Mouse (Mus musculus) embryo, embryonic 11 days (tissue): ENCODE measurements at regions not wholly inside any gene's neighbourhood (a gene's known extent, or its start where the extent isn't known, plus 50 kb on each side); places are given as distances from the start of the nearest gene placed in this dataset.

Source experiments
- DNase-seq: peaks from one replicate; pipeline ENCODE4 v3.0.0-alpha.2; 2015

- DNase-seq, result no peak
These were observed 99.0 kb upstream of the Rnaseh2b start for GRCm38 (mm10) chr14:62193371-62193770.

GRCm38 (mm10) chr14:62196776-62197175 lies 95.6 kb upstream of the Rnaseh2b start:
- no peak for DNase-seq

- peak; percentile 31 for DNase-seq
These were observed 93.8 kb upstream of the Rnaseh2b start for GRCm38 (mm10) chr14:62198476-62199190.

- DNase-seq, result no peak
These were observed 77.3 kb upstream of the Rnaseh2b start for GRCm38 (mm10) chr14:62215071-62215470.

- no peak for DNase-seq
These were observed 75.4 kb upstream of the Rnaseh2b start for GRCm38 (mm10) chr14:62216995-62217394.

DNA sequence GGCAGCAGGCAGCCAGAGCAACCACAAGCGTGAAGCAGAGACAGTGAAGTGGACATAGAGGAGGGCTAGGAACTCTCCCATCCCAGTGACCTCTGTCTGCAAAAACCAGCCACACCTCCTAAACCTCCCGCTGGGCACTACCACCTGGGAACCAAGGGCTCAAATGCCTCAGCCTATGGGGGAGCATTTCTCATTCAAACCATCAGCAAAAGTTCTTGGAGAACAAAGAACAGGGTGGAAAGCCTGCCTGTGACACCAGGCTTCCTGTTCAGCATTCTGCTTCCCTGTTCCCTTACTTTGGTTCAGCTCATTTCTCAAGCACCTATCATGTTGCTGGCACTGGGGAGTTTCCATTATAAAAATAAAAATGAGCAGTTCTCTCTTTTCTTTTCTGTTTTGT lies 74.4 kb upstream of the Rnaseh2b start:
- no peak for DNase-seq

DNA sequence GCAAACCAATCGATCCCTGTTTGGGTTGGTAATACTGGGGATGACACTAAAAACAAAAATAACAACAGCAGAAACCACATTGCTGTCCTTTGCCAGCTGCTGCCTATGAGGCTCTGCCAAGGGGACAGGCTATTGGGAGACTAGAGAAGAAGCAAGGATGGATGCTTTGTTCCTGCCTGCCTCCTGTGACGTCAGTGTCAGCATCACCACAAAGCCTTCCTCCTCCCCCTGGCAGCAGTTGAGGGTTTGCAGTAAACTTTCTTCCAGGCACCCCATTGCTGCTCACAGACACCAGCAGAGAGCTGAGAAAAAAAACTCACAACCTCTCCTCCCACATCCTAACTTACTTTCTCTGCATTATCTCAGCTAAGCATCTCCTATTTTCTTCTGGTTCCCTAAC lies 73.7 kb upstream of the Rnaseh2b start:
- no peak for DNase-seq

GRCm38 (mm10) chr14:62220770-62221169 lies 71.6 kb upstream of the Rnaseh2b start:
- DNase-seq, result no peak
